Mouse (Mus musculus) liver, adult 2 months (tissue): ENCODE results near the gene Kcnq1. TPM values are rescaled to one million over a fixed set of nuclear protein-coding genes. Genes with fewer than 3 reads are reported as not detected.
A peak's percentile ranks its signal among the peaks of the same experiment; 100 is the strongest.

ENCODE experiments used
- DNase-seq: peaks from one replicate; pipeline ENCODE4 v3.0.0-alpha.2; 2011; ENCODE audit warnings: low read depth, low spot score; ENCODE audit errors: extremely low read depth
- H3K27ac ChIP-seq: fragments of 200-500 bp; replicated peaks from 2 replicates; pipeline ENCODE4 v1.5.1; 2012; ENCODE audit warnings: low read depth, mild to moderate bottlenecking, control low read depth, inconsistent platforms, low read length; ENCODE audit not compliant: insufficient read depth
- H3K27me3 ChIP-seq: fragments of 200-500 bp; 2 replicates; pipeline ENCODE4 v1.6.1; 2012; ENCODE audit warnings: mild to moderate bottlenecking, moderate library complexity, low read length, inconsistent platforms; ENCODE audit not compliant: control insufficient read depth, insufficient read depth
- H3K36me3 ChIP-seq: fragments of 200-500 bp; 2 replicates; pipeline ENCODE4 v1.6.1; 2012; ENCODE audit warnings: low read length, inconsistent platforms; ENCODE audit not compliant: control insufficient read depth, insufficient read depth
- H3K4me1 ChIP-seq: fragments of 200-500 bp; 2 replicates; pipeline ENCODE4 v1.6.1; 2011; ENCODE audit warnings: low read length; ENCODE audit not compliant: control insufficient read depth, insufficient read depth
- H3K4me3 ChIP-seq: fragments of 200-500 bp; 2 replicates; pipeline ENCODE4 v1.5.1; 2011; ENCODE audit warnings: low read depth, mild to moderate bottlenecking, control low read depth, low read length, moderate library complexity; ENCODE audit not compliant: insufficient read depth
- H3K79me2 ChIP-seq: fragments of 200-500 bp; 2 replicates; pipeline ENCODE4 v1.6.1; 2012; ENCODE audit warnings: inconsistent platforms, mild to moderate bottlenecking, low read length, moderate library complexity; ENCODE audit not compliant: control insufficient read depth, insufficient read depth
- H3K9ac ChIP-seq: fragments of 200-500 bp; 2 replicates; pipeline ENCODE4 v1.6.1; 2012; ENCODE audit warnings: low read depth, mild to moderate bottlenecking, control low read depth, inconsistent platforms, low read length
- CTCF ChIP-seq: fragments of 200-500 bp; IDR thresholded peaks from 2 replicates; pipeline ENCODE4 v1.5.1; 2011; ENCODE audit warnings: low read depth, low read length, control low read depth
- POLR2A ChIP-seq: fragments of 200-500 bp; IDR thresholded peaks from 2 replicates; pipeline ENCODE4 v1.6.1; 2011; ENCODE audit warnings: low read length, control low read depth; ENCODE audit not compliant: insufficient read depth; ENCODE audit errors: extremely low read depth
- WGBS: fragments of 180-500 bp; shearing (Covaris S2); methylation state at CpG from one replicate; pipeline ENCODE4 v1.1.7; 2018; 5-methylcytosine and 5-hydroxymethylcytosine counted together
- polyA plus RNA-seq: library from polyadenylated mRNA; depleted of rRNA; stranded (reverse); fragments of >200 nt; gene quantifications from 2 replicates; pipeline ENCODE4 v1.2.3, GENCODE M21; 2012
- total RNA-seq: library from RNA; depleted of rRNA; stranded (reverse); fragments of >200 nt; gene quantifications from 2 replicates; pipeline ENCODE4 v1.2.3, GENCODE M21; 2014

Kcnq1 gene
- total and polyA plus RNA-seq, 2 experiments: 1.3 to 2.5 TPM

GRCm38 (mm10) chr7:143313572-143314319, 207.6 kb downstream of the Kcnq1 start:
- no peak for TF ChIP-seq POLR2A
- no peak for TF ChIP-seq CTCF
- Histone ChIP-seq H3K36me3 (no peaks in the 10 kb centered on the region), H3K4me3 (no peak overlapping the region), H3K4me1 (peaks cover 9% of the 10 kb centered on the region), H3K79me2 (no peaks in the 10 kb centered on the region), H3K9ac (no peak overlapping the region), H3K27me3 (no peaks in the 10 kb centered on the region), H3K27ac (peak overlapping the region; percentile 87)
- peak; percentile 93 for DNase-seq
- WGBS: 14% methylated on average over 11 of the region's 11 CpGs

DNA sequence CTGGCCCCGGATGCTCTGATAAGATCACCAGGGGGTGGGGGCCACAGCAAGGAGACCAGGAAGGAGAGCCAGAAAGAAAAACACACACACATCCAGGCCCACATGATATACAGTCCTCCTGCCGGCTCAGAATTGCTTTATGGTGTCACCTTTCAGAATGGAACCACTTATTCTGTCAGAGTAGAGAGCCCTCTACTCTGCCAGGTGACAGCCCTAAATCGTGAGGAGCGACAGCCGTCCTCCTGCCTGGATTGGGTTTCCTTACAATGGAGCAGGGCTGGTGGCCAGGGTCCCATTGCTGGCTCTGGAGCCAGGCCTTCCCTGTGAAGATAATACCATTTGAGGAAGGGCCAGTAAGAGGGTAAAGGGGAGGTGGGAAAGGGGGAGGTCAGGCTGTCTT, 212.3 kb downstream of the Kcnq1 start:
- no peak for DNase-seq
- Histone ChIP-seq H3K27me3 (no peaks in the 10 kb centered on the region), H3K36me3 (no peaks in the 10 kb centered on the region), H3K4me3 (no peak overlapping the region), H3K9ac (no peak overlapping the region), H3K27ac (no peak overlapping the region), H3K4me1 (peaks cover 4% of the 10 kb centered on the region), H3K79me2 (no peaks in the 10 kb centered on the region)
- WGBS: 86% methylated on average over 5 of the region's 5 CpGs
- TF ChIP-seq POLR2A (no peak), CTCF (no peak)

DNA sequence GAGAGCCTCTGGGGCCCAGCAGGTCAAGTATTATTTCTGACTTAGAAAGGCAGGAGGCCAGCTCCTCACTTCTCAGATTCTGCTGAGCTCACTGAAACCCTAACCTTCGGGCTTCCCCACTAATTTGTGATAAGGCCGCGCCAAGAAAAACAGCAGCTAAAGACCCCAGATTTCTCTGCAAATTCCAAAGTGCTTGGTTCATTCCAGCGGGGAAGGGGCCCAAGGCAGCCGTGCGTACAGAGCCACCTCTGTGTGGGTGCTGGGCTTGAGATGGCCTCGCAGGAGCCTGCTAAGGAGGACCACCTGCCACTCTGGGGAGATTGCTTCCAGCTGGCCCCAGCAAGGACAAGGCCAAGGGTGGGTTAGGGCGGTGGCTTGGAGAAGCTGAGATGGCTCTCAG, 214.2 kb downstream of the Kcnq1 start:
- 84% methylated on average over 8 of the region's 8 CpGs for WGBS
- H3K4me3 ChIP-seq: no peak overlapping the region
- no peak overlapping the region for H3K9ac ChIP-seq
- no peaks in the 10 kb centered on the region for H3K27me3 ChIP-seq
- H3K36me3 ChIP-seq: no peaks in the 10 kb centered on the region
- no peak for TF ChIP-seq POLR2A
- TF ChIP-seq CTCF: no peak
- H3K27ac ChIP-seq: no peak overlapping the region
- H3K79me2 ChIP-seq: no peaks in the 10 kb centered on the region
- DNase-seq: no peak
- H3K4me1 ChIP-seq: 0 out of 2 replicates have a peak, but pooled peaks cover 2% of the 10 kb centered on the region

DNA sequence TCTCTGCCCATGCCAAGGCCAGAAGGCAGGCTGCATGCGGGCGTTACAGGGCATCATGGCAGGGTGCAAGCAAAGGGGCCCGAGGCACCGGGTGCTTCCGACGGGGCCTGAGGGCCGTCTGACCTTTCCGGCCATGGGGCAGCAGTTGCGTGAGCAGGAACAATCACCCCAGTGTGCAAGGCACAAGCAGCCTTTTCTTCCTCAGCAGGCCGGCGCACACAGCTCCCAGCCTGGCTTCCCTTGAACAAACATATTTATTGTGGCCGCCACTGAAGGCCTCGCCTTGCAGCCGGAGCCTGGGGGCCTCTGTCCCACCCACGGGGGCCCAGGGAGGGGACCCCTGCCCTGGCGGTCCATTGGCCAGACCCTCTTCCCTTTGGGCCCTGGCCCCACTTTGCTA, 218.9 kb downstream of the Kcnq1 start:
- Histone ChIP-seq H3K36me3 (no peaks in the 10 kb centered on the region), H3K4me1 (0 out of 2 replicates have a peak, but pooled peaks cover 2% of the 10 kb centered on the region), H3K4me3 (no peak overlapping the region), H3K9ac (no peak overlapping the region), H3K27ac (no peak overlapping the region), H3K27me3 (no peaks in the 10 kb centered on the region), H3K79me2 (no peaks in the 10 kb centered on the region)
- no peak for DNase-seq
- no peak for TF ChIP-seq CTCF
- no peak for TF ChIP-seq POLR2A
- WGBS: 93% methylated on average over 16 of the region's 16 CpGs

DNA sequence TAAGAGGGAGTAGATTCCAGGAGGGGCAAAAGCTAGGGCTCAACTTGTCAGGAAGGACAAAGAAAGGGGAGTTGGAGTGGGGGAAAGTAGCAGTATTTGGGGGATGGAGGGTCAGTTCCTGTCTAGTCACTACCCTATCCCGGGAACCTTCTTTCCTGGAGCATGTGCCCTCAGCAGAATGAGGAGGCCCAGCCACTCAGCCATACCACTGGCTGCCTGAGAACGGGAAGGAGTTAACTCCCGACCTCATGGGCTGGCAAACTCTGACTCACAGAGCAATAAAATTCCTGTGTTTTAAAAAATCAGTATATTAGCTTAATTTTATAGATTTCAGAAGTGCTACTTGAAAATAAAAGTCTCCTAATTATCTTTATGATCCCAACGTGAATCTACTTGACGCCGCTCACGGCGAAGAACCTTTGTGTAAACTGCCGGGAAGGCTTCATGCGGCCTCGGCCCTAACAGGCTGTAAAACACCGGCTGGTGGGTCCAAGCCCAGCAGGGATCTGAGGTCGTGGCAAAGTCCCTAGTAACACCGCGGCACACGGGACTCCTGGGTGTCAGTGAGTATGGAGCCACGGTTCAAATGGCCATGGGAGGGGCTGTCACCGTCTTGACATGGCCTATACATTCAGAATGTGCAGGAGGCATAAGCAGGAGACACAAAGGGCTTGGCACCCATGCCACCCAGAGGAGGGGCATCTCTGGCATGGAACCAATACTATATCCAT, 222.2 kb downstream of the Kcnq1 start:
- Histone ChIP-seq H3K4me3 (no peak overlapping the region), H3K27me3 (no peaks in the 10 kb centered on the region)
- WGBS: 93% methylated on average over 18 of the region's 18 CpGs

More for the DNA sequence above, 222.2 kb downstream of the Kcnq1 start:
- Histone ChIP-seq H3K4me1 (no peaks in the 10 kb centered on the region), H3K27ac (no peak overlapping the region), H3K79me2 (no peaks in the 10 kb centered on the region), H3K36me3 (no peaks in the 10 kb centered on the region), H3K9ac (no peak overlapping the region)
- no peak for DNase-seq
- no peak for TF ChIP-seq CTCF
- TF ChIP-seq POLR2A: no peak
